Mouse (Mus musculus): ENCODE measurements at regions not wholly inside any gene's neighbourhood (a gene's known extent, or its start where the extent isn't known, plus 50 kb on each side); places are given as distances from the start of the nearest gene placed in this dataset.

GRCm38 (mm10) chr8:126698601-126699388, 105.0 kb upstream of the Irf2bp2 start:
- Histone ChIP-seq H3K27ac (ENCODE audit: insufficient read depth, low read depth, low read length) (no peak overlapping the region), H3K4me1 (ENCODE audit: control insufficient read depth, insufficient read depth, low read length) (peaks cover 20% of the 10 kb centered on the region), H3K4me3 (ENCODE audit: insufficient read depth, low read depth, low read length) (no peak overlapping the region)
- TF ChIP-seq POLR2A (IDR thresholded peaks at IDR 0.05; ENCODE audit: insufficient read depth, low read depth, low read length) (no peak), CTCF (IDR thresholded peaks at IDR 0.05; ENCODE audit: insufficient read depth, low read depth, low read length) (no peak)
- WGBS, result 47% methylated on average over 7 of the region's 7 CpGs

- TF ChIP-seq POLR2A (IDR thresholded peaks at IDR 0.05; ENCODE audit: insufficient read depth, low read depth, low read length) (no peak), CTCF (IDR thresholded peaks at IDR 0.05; ENCODE audit: insufficient read depth, low read depth, low read length) (no peak)
- H3K4me1 ChIP-seq (ENCODE audit: control insufficient read depth, insufficient read depth, low read length), result peaks cover 20% of the 10 kb centered on the region
- WGBS, result 76% methylated on average over 7 of the region's 7 CpGs
- H3K4me3 ChIP-seq (ENCODE audit: insufficient read depth, low read depth, low read length), result no peak overlapping the region
- no peak overlapping the region for H3K27ac ChIP-seq (ENCODE audit: insufficient read depth, low read depth, low read length)
These were observed 102.7 kb upstream of the Irf2bp2 start for GRCm38 (mm10) chr8:126696346-126697010.

DNA sequence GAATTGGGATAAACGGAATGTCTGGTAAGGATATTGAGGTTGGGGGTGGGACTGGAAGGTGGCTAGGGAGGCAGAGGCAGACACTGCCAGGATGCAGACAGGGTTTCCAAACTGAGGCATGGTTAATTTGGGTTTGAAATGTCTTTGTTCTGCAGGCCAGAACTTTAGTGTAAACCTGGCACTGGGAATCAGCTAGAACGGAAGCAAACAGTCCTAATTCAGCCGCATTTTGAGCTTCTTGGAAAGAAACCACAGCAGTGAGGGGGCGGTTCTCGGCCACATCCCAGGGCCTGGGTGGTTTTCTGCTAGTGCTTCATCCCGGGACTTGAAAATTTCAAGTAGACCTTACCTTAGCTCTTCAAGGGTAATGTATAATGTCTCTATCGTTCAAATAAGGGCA, 100.6 kb upstream of the Irf2bp2 start:
- H3K4me3 ChIP-seq (ENCODE audit: insufficient read depth, low read depth, low read length), result no peak overlapping the region
- H3K27ac ChIP-seq (ENCODE audit: insufficient read depth, low read depth, low read length), result no peak overlapping the region
- WGBS, result 37% methylated on average over 7 of the region's 7 CpGs
- no peak for TF ChIP-seq CTCF (IDR thresholded peaks at IDR 0.05; ENCODE audit: insufficient read depth, low read depth, low read length)
- no peak for TF ChIP-seq POLR2A (IDR thresholded peaks at IDR 0.05; ENCODE audit: insufficient read depth, low read depth, low read length)
- H3K4me1 ChIP-seq (ENCODE audit: control insufficient read depth, insufficient read depth, low read length), result peaks cover 17% of the 10 kb centered on the region

GRCm38 (mm10) chr8:126693642-126694041, 99.9 kb upstream of the Irf2bp2 start:
- 84% methylated on average over 1 of the region's 1 CpGs for WGBS
- no peak overlapping the region for H3K4me3 ChIP-seq (ENCODE audit: insufficient read depth, low read depth, low read length)
- no peak overlapping the region for H3K27ac ChIP-seq (ENCODE audit: insufficient read depth, low read depth, low read length)
- TF ChIP-seq POLR2A (IDR thresholded peaks at IDR 0.05; ENCODE audit: insufficient read depth, low read depth, low read length) (no peak), CTCF (IDR thresholded peaks at IDR 0.05; ENCODE audit: insufficient read depth, low read depth, low read length) (no peak)
- peaks cover 11% of the 10 kb centered on the region for H3K4me1 ChIP-seq (ENCODE audit: control insufficient read depth, insufficient read depth, low read length)

DNA sequence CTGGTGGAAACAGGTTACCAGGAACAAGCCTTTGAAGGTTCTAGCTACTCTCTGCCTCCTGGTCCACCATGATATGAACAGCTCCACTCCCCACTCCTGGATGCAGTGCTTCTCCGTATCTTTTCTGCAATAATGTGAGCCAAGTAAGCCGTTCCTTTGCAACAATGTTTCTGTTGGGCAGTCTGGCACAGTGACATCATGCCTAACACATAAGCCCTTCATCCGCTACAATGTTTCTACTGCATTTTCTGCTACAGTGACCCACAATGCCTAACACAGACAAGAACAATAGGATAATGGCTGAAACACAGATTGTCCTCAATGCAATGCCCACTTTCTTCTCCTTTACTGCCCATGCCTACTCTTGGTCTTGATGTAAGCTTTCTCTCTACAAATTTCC, 98.9 kb upstream of the Irf2bp2 start:
- WGBS, result 65% methylated on average over 3 of the region's 3 CpGs
- H3K4me1 ChIP-seq (ENCODE audit: control insufficient read depth, insufficient read depth, low read length), result peaks cover 11% of the 10 kb centered on the region
- TF ChIP-seq CTCF (IDR thresholded peaks at IDR 0.05; ENCODE audit: insufficient read depth, low read depth, low read length) (no peak), POLR2A (IDR thresholded peaks at IDR 0.05; ENCODE audit: insufficient read depth, low read depth, low read length) (no peak)
- no peak overlapping the region for H3K4me3 ChIP-seq (ENCODE audit: insufficient read depth, low read depth, low read length)
- H3K27ac ChIP-seq (ENCODE audit: insufficient read depth, low read depth, low read length), result no peak overlapping the region

- Histone ChIP-seq H3K4me3 (ENCODE audit: insufficient read depth, low read depth, low read length) (no peak overlapping the region), H3K27ac (ENCODE audit: insufficient read depth, low read depth, low read length) (no peak overlapping the region), H3K4me1 (ENCODE audit: control insufficient read depth, insufficient read depth, low read length) (peaks cover 11% of the 10 kb centered on the region)
- 58% methylated on average over 3 of the region's 3 CpGs for WGBS
- TF ChIP-seq CTCF (IDR thresholded peaks at IDR 0.05; ENCODE audit: insufficient read depth, low read depth, low read length), result no peak
- no peak for TF ChIP-seq POLR2A (IDR thresholded peaks at IDR 0.05; ENCODE audit: insufficient read depth, low read depth, low read length)
These were observed 98.5 kb upstream of the Irf2bp2 start for GRCm38 (mm10) chr8:126692263-126692662.

DNA sequence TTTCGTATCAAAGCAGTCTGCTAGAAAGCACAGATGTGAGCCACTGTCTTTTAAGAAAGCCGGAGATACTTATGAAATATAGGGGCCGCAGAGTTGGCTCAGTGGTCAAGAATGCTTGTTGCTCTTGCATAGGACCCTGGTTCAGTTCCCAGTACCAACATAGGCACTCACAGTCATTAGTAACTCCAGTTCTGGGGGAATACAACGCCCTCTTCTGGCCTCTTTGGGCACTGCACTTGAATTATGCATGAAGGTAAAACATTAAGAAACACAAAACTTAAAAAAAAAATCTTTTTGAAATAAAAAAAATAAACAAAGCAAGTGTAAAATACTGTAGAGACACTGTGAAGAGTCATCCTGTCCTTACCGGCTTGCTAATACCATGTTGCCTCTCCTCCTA, 94.7 kb upstream of the Irf2bp2 start:
- 70% methylated on average over 5 of the region's 5 CpGs for WGBS
- no peak overlapping the region for H3K4me3 ChIP-seq (ENCODE audit: insufficient read depth, low read depth, low read length)
- no peak overlapping the region for H3K27ac ChIP-seq (ENCODE audit: insufficient read depth, low read depth, low read length)
- TF ChIP-seq CTCF (IDR thresholded peaks at IDR 0.05; ENCODE audit: insufficient read depth, low read depth, low read length) (no peak), POLR2A (IDR thresholded peaks at IDR 0.05; ENCODE audit: insufficient read depth, low read depth, low read length) (no peak)
- peaks cover 3% of the 10 kb centered on the region for H3K4me1 ChIP-seq (ENCODE audit: control insufficient read depth, insufficient read depth, low read length)

- TF ChIP-seq CTCF (IDR thresholded peaks at IDR 0.05; ENCODE audit: insufficient read depth, low read depth, low read length) (no peak), POLR2A (IDR thresholded peaks at IDR 0.05; ENCODE audit: insufficient read depth, low read depth, low read length) (no peak)
- H3K4me1 ChIP-seq (ENCODE audit: control insufficient read depth, insufficient read depth, low read length), result peaks cover 3% of the 10 kb centered on the region
- no peak overlapping the region for H3K4me3 ChIP-seq (ENCODE audit: insufficient read depth, low read depth, low read length)
- WGBS, result 95% methylated on average over 6 of the region's 6 CpGs
- H3K27ac ChIP-seq (ENCODE audit: insufficient read depth, low read depth, low read length), result no peak overlapping the region
These were observed 94.2 kb upstream of the Irf2bp2 start for GRCm38 (mm10) chr8:126688014-126688413.

- 84% methylated on average over 4 of the region's 4 CpGs for WGBS
- no peak overlapping the region for H3K4me3 ChIP-seq (ENCODE audit: insufficient read depth, low read depth, low read length)
- no peak overlapping the region for H3K27ac ChIP-seq (ENCODE audit: insufficient read depth, low read depth, low read length)
- H3K4me1 ChIP-seq (ENCODE audit: control insufficient read depth, insufficient read depth, low read length), result peaks cover 3% of the 10 kb centered on the region
- TF ChIP-seq POLR2A (IDR thresholded peaks at IDR 0.05; ENCODE audit: insufficient read depth, low read depth, low read length) (no peak), CTCF (IDR thresholded peaks at IDR 0.05; ENCODE audit: insufficient read depth, low read depth, low read length) (no peak)
These were observed 93.0 kb upstream of the Irf2bp2 start for GRCm38 (mm10) chr8:126686827-126687226.

All from olfactory bulb, adult 2 months (tissue).